Mouse (Mus musculus): ENCODE data around the gene Gsn.

- TF ChIP-seq POLR2A (IDR thresholded peaks at IDR 0.05; ENCODE audit: low read depth, low read length): no peak
- peak; percentile 16; the same call in 1 of the 2 replicates for TF ChIP-seq CTCF (IDR thresholded peaks at IDR 0.05; ENCODE audit: extremely low read depth, insufficient read depth, insufficient read length, insufficient replicate concordance)
These were observed 35.7 kb downstream of the Gsn start for GRCm38 (mm10) chr2:35291856-35292255.
